Mouse (Mus musculus): ENCODE measurements at regions not wholly inside any gene's neighbourhood (a gene's known extent, or its start where the extent isn't known, plus 50 kb on each side); places are given as distances from the start of the nearest gene placed in this dataset.
A peak's percentile ranks its signal among the peaks of the same experiment; 100 is the strongest.

DNA sequence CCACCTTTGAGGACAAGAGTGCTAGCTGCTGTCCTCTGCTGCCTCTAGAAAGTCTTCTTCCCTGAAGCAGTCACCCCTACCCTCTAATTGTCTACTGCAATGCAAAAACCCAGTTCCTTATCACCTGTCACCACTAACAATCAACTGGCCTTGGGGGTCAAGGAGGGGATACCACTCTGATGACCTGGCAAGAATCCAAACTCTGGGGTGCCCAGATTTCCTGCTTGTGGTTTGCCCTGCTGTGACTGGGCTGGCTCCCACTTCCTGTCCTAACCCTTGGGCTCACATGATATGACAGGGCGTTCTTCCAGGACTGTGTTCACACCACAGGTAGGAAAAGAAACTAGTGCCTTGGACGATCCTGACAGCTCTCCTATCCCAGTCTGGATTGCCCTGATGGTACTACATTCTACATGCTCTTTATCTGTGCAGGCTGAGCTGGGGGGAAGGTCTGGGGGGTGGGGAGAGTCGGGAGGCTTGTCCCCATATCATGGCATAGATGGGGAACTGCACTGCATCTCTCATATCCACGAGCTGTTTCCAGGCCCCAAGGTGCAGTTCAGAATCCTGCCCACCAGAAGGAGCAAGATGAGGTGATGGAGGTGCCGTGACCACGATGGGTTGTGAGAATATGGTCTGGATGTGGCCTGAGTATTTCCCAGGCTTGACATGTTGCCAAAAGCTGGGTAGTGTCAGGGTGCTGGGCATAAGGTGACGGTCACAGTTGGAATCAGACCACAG, 81.0 kb downstream of the Maf start:
- ATAC-seq (replicated peaks; ENCODE audit: poor library complexity, severe bottlenecking), result peak; percentile 82

DNA sequence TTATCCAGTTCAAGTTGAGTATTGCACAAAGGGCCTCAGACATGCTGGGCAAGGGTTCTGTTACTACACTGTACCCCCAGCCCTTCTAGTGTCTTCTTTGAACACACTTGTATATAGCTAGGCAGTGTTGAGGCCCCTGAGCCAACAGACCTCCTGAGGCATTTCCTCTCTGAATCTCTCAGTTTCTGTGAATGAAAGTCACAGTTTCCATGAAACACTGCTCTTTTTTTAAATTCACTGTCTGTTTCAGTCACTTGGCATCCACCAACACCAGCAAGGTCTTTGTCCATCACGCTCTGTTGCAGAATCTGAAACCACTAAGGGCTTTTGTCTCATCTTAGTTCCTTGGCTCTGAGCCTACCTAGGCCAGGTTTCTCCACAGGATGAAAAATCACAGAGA, 82.5 kb downstream of the Maf start:
- ATAC-seq (replicated peaks; ENCODE audit: poor library complexity, severe bottlenecking), result no peak

DNA sequence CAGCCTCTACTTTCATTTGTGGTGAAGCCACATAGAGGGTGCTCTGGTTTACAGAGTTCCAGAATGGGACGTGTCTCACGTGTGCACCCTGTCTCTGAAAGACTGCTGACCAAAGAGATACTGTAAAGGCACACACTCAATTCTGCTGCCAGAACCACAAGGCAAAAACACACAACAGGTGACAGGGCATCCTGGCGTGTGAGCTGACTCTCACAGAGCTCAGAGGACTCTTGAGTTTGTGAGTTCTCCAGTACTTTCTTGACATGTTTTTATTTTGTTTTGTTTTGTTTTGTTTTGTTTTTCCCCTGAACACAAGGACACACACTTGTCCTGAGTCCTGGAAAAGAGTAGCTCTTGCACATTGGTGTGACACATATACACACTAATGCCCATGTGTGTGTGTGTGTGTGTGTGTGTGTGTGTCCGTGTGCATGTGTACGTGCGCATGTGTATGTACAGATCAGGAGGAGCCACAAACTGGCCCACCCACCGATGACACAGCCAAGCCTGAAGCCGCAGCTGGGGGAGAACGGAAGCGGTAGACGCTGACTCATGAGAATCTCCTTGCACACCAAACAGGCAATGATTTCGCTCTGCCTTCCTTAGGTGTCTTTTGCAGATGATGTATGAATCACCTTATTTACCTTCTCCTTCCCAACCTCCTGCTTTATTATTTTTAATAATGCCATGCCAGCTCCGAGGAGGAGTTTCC, 89.4 kb downstream of the Maf start:
- ATAC-seq (replicated peaks; ENCODE audit: poor library complexity, severe bottlenecking), result peak; percentile 91

DNA sequence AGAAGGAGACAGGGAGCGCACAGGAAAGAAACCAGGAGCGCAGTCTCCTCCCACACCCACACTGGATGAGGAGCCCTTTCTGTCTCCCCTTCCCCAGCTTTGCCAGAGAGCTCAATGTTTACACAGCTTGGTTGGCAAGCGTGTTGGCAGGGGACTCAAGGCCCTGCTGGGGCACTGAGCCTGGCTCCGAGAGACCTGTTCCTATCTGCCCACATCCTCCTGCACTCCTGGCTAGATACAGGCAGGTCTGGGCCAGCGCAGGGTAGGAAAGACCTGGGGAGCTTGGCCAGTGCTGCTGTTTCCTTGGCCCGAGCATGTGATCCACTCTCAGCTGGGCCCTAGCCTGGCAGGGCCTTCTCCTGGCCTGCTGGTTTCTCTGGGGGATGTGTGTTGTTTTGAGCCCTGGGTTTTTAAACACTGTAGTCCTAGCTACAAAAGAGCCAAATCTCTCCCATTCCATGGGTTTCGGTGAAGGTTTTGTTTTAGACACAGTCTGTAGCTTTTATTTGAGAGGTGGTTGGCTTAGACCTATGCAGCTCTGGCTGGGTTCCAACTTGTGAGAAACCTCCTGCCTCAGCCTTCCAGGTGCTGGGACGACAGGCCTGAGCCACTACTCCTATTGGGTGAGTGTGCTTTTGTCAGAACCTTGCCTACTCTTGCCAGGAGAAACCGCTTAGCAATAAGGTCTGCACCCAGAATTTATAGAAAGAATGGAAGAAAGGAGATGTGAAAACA, 90.6 kb downstream of the Maf start:
- ATAC-seq (replicated peaks; ENCODE audit: poor library complexity, severe bottlenecking), result no peak

DNA sequence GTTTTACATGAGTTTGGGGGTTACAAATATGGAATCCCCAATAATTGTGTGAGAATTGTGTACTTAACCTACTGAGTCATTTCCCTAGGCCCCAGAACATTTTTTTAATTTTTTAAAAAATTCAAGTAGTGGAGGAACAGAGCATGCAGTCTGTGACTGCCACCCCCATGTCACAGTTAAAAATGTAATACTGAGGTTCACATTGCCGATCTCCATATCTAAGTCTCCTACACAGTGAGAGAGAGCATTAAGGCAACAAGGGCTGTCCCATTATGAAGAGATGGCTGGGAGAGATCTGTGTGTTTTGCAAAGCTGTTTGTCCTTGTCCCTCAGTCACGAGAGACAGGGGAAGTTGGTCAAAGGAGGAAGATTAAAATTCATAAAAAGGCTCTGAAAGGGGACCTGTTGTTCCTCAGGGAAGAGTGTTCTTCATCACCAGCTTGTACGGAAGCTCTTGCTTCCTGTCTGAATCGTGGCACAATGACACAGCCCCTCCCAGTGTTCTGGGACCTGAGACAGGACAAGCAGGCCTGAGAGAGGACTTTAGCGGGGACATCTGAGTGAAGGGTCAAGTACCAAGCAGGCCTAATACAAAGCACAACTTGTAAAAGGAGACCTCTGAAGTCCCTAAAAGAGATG, 93.5 kb downstream of the Maf start:
- ATAC-seq (replicated peaks; ENCODE audit: poor library complexity, severe bottlenecking), result peak; percentile 53

- peak; percentile 80 for ATAC-seq (replicated peaks; ENCODE audit: poor library complexity, severe bottlenecking)
Observed at GRCm38 (mm10) chr8:115612119-115612518, 95.5 kb downstream of the Maf start.

DNA sequence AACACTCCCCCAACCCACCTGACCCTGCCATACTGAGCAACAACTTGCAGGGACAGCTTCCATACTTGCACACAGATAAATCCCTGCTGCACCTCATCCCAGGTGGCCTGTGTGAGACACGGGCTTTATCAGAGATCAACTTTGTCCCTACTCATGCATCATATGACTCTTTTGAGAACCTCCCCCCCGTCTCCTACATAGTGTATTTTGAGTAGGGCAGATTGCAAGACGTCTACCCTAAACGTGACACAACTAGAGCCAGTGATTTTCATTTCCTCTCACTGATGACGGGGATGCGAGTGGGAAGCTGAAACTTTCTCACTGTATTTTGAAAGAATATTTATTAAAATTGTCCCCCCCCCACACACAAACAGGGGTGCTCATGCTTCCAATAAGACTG, 107.8 kb downstream of the Maf start:
- ATAC-seq (replicated peaks; ENCODE audit: poor library complexity, severe bottlenecking), result peak; percentile 32; the same call in 1 of the 2 replicates

DNA sequence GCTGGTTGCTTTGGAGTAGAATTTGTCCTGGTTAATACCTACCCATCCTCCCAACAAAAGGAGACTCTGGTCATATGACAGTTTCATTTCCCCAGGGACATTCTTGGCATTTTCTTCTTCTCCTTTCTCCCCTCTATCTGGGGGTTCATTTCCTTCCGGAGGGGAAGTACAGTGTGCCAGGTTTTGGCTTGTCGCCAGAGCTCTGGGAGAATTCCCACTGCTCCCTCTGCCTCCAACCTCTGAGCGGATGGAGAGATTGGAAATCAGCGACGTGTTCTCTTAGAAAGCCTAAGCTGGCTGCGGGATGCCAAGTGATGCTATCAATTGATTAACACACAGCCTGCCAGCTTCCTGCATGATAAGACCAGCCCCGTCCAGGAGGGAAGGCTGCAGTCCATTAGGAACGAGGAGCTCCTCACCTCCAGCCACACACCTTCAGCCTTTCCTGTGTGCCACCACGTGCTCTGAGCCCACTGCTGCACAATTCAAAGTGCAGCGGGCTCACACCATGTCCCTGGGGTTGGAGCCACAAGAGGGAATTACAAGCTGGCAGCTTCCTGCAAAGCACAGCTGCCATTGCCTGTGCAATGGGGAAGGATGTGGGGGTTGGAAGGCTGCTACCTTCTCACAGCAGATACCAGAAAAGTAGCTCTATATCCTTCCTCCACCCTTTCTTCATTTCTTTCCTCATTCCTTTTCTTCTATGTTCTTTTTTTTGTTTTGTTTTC, 110.2 kb downstream of the Maf start:
- peak; percentile 57 for ATAC-seq (replicated peaks; ENCODE audit: poor library complexity, severe bottlenecking)

- ATAC-seq (replicated peaks; ENCODE audit: poor library complexity, severe bottlenecking), result no peak
Observed at GRCm38 (mm10) chr8:115589721-115590120, 117.9 kb downstream of the Maf start.

DNA sequence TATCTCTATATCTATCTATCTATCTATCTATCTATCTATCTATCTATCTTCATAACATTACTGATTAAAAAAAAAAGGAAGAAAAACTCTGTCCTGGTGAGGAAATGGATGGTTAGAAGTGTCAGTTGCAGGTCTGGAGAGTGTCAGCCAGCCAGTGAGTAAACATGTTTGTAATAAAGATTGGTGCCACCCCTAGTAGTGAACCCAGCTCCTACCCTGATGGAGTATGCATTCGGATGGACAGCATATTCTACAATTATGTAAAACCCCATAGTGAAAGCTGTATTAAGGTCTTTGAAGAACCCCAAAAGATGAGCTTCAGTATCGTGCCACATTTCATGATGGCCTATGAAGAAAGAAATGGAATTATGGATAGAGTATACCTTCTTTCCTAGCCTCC, 118.5 kb downstream of the Maf start:
- ATAC-seq (replicated peaks; ENCODE audit: poor library complexity, severe bottlenecking), result no peak

DNA sequence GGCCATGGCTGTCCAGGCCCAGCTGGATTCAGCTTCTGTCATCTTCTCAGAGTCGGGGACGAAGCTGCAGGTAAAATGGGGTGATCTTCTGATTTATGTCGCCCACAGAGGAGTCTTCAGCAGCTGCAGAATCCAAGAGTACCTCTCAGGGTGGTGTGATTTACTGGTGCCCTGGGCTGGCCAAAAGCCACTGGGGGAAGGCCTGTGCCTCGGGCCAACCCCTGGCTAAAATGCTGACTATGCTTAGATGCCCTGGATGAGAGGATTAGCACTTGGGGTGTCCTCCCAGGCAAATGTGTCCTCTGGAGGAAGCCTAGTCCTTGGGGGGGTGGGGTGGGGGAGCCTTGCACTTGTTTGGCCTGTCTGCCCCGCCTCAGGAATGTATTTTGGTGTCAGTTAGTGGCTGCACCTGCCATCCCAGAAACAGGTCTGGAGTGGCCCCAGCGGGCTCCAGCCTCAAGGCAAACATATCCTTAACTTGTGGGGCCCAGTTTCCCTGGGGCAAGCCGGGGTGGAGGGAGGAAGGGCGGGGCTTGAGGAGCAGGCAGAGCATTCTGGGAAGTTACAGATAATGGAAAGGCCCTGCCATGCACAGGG, 123.2 kb downstream of the Maf start:
- ATAC-seq (replicated peaks; ENCODE audit: poor library complexity, severe bottlenecking), result no peak

DNA sequence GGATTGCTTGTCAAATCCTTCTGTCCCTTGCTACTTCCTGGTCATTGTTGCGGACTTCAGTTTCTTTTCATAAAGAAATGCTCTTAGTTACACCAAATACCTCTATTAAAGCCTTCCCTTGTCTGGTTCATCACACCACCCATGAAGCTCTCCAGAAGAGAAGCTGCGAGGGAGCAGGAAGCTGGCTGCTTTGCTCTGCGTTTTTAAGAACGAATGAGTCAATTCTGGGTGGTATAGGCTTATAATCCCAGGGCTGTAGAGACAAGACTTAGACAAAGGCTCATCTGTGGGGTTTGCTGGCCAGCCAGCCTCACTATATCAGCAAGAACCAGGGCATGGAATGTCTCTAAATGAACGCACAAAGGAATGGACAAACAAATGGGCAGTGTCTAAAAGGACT, 124.4 kb downstream of the Maf start:
- no peak for ATAC-seq (replicated peaks; ENCODE audit: poor library complexity, severe bottlenecking)

GRCm38 (mm10) chr8:115581940-115582517, 125.6 kb downstream of the Maf start:
- ATAC-seq (replicated peaks; ENCODE audit: poor library complexity, severe bottlenecking), result peak; percentile 85

GRCm38 (mm10) chr8:115568394-115568793, 139.2 kb downstream of the Maf start:
- peak; percentile 92 for ATAC-seq (replicated peaks; ENCODE audit: poor library complexity, severe bottlenecking)

- peak; percentile 50 for ATAC-seq (replicated peaks; ENCODE audit: poor library complexity, severe bottlenecking)
Observed at GRCm38 (mm10) chr8:115565768-115566167, 141.8 kb downstream of the Maf start.

- no peak for ATAC-seq (replicated peaks; ENCODE audit: poor library complexity, severe bottlenecking)
Observed at GRCm38 (mm10) chr8:115562362-115562761, 145.2 kb downstream of the Maf start.

GRCm38 (mm10) chr8:115560985-115561916, 146.3 kb downstream of the Maf start:
- ATAC-seq (replicated peaks; ENCODE audit: poor library complexity, severe bottlenecking), result no peak

- peak; percentile 94 for ATAC-seq (replicated peaks; ENCODE audit: poor library complexity, severe bottlenecking)
Observed at GRCm38 (mm10) chr8:115555452-115555851, 152.1 kb downstream of the Maf start.
